Mouse (Mus musculus) urinary bladder, postnatal 14 days (tissue): ENCODE measurements around the gene Col3a1.

Source experiments
- DNase-seq: peaks from one replicate; pipeline ENCODE4 v3.0.0; 2021; ENCODE audit warnings: low spot score

The Col3a1 gene

GRCm38 (mm10) chr1:45311388-45311787, at the start of gene Col3a1:
Gene Col3a1 (plus strand): TSS chr1:45311538.
- DNase-seq, result peak; percentile 71

GRCm38 (mm10) chr1:45269421-45269820, 41.9 kb upstream of the Col3a1 start:
- DNase-seq, result no peak

DNA sequence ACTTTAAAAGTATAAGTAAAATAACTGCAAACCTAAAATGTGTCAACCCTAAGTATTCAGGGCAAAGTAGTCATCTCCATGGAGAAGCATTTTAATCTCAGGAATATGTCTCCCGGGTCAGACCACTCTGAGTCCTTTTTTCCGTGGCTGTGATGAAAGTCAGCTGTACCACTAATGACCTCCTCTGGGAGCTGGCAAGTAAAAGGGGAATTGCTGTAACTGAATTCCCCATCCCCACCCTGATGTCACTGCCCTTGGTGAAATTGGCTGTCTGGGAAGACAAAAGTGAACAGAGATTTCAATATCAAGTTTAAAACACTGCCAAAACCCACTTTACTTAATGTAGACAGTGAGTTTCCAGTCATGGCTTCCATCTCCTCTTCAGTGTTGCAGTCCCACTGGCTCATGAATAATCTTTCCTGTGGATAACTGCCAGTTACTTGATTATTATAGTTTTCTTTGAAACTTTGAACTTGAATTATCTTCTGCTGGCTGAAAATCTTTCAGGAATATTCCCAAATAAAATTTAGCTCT, 35.3 kb upstream of the Col3a1 start:
- DNase-seq, result peak; percentile 12

- no peak for DNase-seq
Observed at GRCm38 (mm10) chr1:45287954-45288353, 23.4 kb upstream of the Col3a1 start.

DNA sequence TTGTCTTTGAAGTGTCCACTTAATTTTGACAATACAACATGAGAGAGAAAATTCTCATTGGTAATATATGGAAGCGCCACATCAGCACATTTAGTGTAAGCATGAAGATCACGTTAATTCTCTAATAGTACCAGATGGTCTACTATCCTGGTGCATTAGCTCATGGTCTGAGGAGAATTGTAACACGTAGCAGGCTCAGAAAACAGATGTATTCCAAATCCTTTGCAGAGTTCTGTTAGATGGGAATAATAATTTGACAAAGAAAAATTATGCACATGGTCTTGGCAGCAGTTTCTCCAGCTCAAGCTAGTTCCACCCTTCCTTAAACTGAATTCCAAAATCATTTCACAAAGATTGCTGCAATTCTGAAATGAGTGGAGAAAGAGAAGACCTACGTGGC, 21.3 kb upstream of the Col3a1 start:
- no peak for DNase-seq

- no peak for DNase-seq
Observed at GRCm38 (mm10) chr1:45299394-45300119, 11.8 kb upstream of the Col3a1 start.

DNA sequence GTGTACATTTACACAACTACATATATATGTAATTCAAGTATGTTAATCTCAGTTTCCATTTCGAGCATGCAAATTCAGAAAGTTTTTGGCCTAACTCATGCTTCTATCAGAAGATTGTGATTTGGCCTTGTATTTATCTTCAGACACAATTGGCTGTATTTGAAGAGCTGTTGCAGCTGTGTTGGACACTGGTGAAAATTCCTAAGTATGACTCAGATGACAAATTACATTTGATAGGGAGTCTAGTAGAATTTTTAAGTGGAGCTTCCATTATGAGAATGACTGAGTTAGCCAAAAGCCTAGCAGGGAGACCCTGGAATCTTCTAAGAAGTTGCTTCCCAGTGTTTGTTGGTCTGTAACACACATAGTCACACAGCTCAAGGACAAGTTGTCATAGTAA, 7.1 kb upstream of the Col3a1 start:
- DNase-seq, result no peak

DNA sequence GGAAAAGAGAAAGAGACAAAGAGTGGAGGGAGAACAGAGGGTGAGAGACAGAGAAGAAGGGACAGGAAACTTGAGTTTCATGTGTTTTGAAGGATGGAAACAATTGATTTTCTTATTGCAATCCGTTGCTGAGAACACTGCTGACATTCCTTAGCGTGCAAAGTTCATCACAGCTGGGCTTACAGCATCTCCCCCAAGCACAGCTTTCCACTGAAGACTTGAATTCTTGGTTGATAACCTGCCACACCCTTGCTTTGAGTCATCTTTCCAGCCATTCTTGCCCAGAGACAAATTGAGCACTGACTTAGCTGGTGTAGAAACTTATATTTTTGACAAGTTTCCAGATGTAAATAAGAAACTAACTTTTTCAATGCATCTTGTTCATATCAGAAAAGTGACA, 2.3 kb upstream of the Col3a1 start:
- DNase-seq, result no peak

GRCm38 (mm10) chr1:45311962-45312361, 624 bp downstream of the Col3a1 start:
- no peak for DNase-seq

- DNase-seq, result peak; percentile 30
Observed at GRCm38 (mm10) chr1:45312870-45313269, 1.5 kb downstream of the Col3a1 start.

DNA sequence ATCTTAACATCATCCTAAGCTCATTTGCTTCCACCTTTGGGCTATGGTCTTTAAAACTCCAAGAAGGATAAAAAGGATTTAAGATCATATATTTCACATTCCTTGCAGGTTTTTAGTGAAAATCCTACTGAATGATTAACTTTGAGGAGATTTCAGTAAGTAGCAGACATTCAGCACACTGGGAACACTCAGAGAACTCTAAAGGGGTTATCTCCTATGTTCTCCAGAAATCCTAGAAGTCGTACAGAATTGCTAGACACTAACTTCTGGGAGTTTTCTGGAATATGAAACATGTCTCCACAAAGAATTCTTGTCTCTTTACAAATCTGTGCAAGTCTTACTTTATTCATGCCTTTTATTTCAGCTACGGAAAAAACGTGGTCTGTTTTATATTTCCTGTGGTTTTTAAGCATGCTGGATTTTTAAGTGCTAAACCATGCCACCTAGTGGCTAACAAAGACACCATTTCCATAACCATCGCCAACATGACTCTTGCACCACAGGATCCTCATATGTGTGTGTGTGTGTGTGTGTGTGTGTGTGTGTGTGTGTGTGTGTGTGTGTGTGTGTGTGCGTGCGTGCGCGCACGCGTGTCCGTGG, 2.5 kb downstream of the Col3a1 start:
- no peak for DNase-seq

DNA sequence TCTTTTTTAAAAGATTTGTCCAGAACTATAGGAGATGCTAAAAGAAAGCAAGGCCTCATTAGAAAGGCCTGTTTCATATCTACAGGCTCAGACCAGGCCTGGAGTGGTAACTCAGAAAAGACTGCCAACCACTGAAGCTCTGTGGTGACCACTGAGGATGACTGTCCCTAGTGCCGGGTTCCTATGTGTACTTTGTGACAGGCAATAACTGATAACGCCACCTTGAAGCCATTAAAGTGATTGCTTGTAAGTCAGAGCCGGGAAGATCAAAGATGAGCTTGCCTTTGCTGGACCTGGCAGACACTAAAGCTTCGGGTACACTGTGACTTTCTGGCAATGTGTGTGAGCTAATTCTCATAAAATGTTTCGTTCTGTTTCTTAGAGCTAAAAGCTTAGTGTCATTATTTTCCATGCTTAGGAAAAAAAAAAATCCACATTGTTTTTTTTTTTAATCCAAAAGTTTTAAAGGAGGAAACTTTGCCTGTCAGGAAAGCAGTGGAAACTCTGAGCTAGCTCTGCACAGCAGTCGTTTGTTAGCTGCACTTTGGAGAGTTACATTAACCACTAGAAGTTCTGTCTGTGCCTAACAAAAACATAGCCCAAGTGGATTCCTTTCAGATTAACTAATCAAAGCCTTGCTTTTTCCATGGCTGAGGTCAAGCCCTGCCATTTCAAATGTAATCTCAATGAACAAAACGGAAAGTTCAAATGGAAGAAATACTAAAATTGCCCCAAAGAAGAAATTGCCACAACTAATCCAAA, 4.6 kb downstream of the Col3a1 start:
- DNase-seq, result no peak

DNA sequence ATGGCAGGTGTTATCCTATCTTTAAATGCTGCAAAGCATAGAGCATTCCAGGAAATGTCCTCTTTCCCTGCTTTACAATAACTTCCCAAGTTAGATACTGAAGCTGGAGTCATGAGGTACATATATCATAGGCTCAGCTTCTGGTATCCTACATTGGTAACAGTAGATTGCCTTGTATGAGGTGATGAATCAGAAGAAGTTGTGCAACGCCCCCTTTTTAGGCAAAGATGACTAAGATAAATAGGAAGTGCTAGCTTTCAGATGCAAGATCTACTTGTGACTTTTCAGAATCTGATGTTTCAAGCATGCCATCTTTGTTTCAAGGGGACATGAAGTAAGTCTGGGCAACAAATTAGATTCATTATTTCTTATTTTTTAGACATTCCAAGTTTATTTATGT, 6.9 kb downstream of the Col3a1 start:
- DNase-seq, result no peak

- DNase-seq, result no peak
Observed at GRCm38 (mm10) chr1:45320861-45321260, 9.5 kb downstream of the Col3a1 start.

GRCm38 (mm10) chr1:45329149-45329548, 17.8 kb downstream of the Col3a1 start:
- DNase-seq, result no peak

GRCm38 (mm10) chr1:45355944-45356343, 44.6 kb downstream of the Col3a1 start:
- no peak for DNase-seq

- DNase-seq, result no peak
Observed at GRCm38 (mm10) chr1:45358020-45358419, 46.7 kb downstream of the Col3a1 start.

- DNase-seq, result no peak
Observed at GRCm38 (mm10) chr1:45359147-45359546, 47.8 kb downstream of the Col3a1 start.

DNA sequence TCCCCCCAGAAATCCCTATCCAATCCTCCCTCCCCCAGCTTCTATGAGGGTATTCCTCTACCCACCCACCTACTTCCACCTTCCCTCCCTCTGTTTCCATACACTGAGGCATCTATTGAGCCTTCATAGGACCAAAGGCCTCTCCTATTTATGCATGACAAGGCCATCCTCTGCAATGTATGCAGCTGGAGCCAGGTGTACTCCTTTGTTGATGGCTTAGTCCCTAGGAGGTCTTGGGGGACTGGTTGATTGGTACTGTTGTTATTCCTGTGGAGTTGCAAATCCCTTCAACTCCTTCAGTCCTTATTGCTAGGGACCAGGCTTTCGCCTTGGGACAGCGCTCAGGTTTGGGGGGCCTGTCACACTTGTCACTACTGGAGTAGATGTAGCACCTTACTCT, 48.3 kb downstream of the Col3a1 start:
- no peak for DNase-seq

GRCm38 (mm10) chr1:45363274-45363673, 51.9 kb downstream of the Col3a1 start:
- DNase-seq, result no peak

GRCm38 (mm10) chr1:45365427-45365826, 54.1 kb downstream of the Col3a1 start:
- DNase-seq, result no peak

DNA sequence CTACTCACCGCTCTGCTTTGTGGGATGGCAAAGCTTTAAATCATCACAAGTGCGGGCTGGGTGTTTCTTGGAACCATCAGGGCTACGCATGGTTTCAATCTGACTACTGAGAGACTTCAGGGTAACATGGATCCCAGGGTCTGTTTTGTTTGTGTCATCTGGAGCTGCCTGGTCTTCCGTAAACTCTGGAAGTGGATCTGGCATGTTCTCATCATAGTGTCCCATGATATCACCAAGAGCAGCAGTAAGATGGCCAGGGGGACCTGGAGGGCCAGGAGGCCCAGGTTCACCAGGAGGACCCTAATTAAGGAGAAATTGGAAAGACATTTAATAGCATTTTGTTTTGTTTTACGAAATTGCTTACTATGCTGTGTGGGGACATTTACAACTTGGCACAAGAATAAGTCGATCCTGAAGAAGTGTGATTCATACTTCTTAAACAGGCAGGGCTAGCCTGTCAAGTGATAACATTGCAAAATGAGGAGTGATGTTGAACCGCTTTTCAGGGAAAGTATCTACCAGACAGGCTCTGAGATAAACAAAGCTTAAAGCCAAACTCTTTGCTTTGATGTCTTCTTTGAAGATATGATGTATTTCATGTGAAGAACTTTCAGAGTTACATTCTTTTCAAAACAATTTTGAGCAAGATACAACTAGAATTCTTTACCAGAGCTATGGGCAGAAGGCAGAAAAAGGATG, 68.8 kb downstream of the Col3a1 start:
- no peak for DNase-seq
